Comparison of ENCODE assay signal across 8 mouse cellular contexts in the genomic region with DNA sequence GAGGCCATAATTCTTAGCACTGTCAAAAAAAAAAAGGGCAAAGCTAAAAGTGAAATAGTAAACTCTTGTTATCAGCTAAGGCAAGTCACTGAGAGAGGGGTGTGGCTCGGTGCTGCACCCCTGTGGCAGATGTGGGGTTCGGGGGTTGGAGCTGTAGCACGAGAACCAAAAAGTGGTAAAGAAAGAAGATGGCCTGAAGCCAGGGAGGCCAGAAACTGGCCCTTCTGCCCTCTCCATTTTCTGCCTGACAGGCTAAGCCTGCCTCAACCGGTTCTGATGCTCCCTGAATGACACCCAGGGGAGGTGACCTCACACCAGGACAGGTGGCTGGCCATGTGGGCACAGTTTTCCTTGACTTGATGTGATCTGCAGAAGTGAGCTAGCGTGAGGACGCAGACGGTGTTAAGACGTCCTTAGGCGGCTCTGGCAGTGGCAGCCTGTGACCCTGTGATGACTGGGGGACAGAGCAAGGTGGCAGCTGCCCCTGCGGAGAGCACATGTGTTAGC. TPM values are rescaled to one million over a fixed set of nuclear protein-coding genes. Genes with fewer than 3 reads are reported as not detected.
DNase-seq lines count a peak whose midpoint lies in the region; ATAC-seq and TF ChIP-seq lines count a peak whose summit lies in the region.

No protein-coding gene starts in this region.

- peaks cover 23% of the 10 kb centered on the region for H3K36me3 ChIP-seq in heart, embryonic 13.5 days
- peaks cover 23% of the 10 kb centered on the region for H3K36me3 ChIP-seq in liver, embryonic 14.5 days (replicated peaks; ENCODE audit: control insufficient read depth, insufficient read depth, low read depth)
- 0 out of 2 replicates have a peak, but pooled peaks cover 1% of the 10 kb centered on the region for H3K36me3 ChIP-seq in stomach, embryonic 16.5 days (ENCODE audit: control insufficient read depth, insufficient read depth, low read length)

- peak overlapping the region; percentile 72 for H3K27ac ChIP-seq in heart, embryonic 13.5 days (replicated peaks)
- peak overlapping the region; percentile 98 for H3K27ac ChIP-seq in liver, embryonic 14.5 days
- H3K27ac ChIP-seq in stomach, embryonic 16.5 days (ENCODE audit: low read length): peak overlapping the region; percentile 82

- H3K9ac ChIP-seq in heart, embryonic 13.5 days: no peak overlapping the region
- H3K9ac ChIP-seq in liver, embryonic 14.5 days (replicated peaks): peak overlapping the region; percentile 69
- H3K9ac ChIP-seq in stomach, embryonic 16.5 days (ENCODE audit: low read length): no peak overlapping the region

- no peak overlapping the region for H3K4me2 ChIP-seq in heart, embryonic 13.5 days
- H3K4me2 ChIP-seq in liver, embryonic 14.5 days (ENCODE audit: low read depth): peak overlapping the region; percentile 78
- no peak overlapping the region for H3K4me2 ChIP-seq in stomach, embryonic 16.5 days (ENCODE audit: low read depth, low read length)

- H3K27me3 ChIP-seq in heart, embryonic 13.5 days (replicated peaks): no peaks in the 10 kb centered on the region
- no peaks in the 10 kb centered on the region for H3K27me3 ChIP-seq in liver, embryonic 14.5 days (ENCODE audit: control insufficient read depth, insufficient read depth, low read length)
- no peaks in the 10 kb centered on the region for H3K27me3 ChIP-seq in stomach, embryonic 16.5 days (ENCODE audit: control insufficient read depth, insufficient read depth, low read length)

- peaks cover 49% of the 10 kb centered on the region for H3K4me1 ChIP-seq in heart, embryonic 13.5 days
- H3K4me1 ChIP-seq in liver, embryonic 14.5 days (replicated peaks; ENCODE audit: control insufficient read depth in 2 of 2, insufficient read depth in 2 of 2, low read length in 1 of 2): peaks cover 29 to 34% of the 10 kb centered on the region in 2 experiments
- peaks cover 36% of the 10 kb centered on the region for H3K4me1 ChIP-seq in stomach, embryonic 16.5 days (ENCODE audit: control insufficient read depth, insufficient read depth, low read length)

- no peak for DNase-seq in heart, postnatal 36 days
- peak; percentile 71 for DNase-seq in c-Kit-positive CD71-positive TER-119-negative erythroid progenitor cells, embryonic 14.5 days (ENCODE audit: low read depth)
- peak; percentile 67 for DNase-seq in induced T-regulatory cell, adult 2 months (ENCODE audit: low read depth)
- peak in 2 of 3 experiments; percentile 70 to 71 for DNase-seq in liver, embryonic 14.5 days (ENCODE audit: low read depth in 3 of 3, low spot score in 3 of 3)
- DNase-seq in right cerebral cortex, postnatal 36 days (ENCODE audit: low spot score in 2 of 2): no peak

- H3K4me3 ChIP-seq in heart, embryonic 13.5 days: no peak overlapping the region
- peak overlapping the region in 1 of 2 experiments; percentile 39; a peak in 3 of 4 replicates for H3K4me3 ChIP-seq in liver, embryonic 14.5 days (ENCODE audit: insufficient read depth in 1 of 2, low read depth in 2 of 2, low read length in 2 of 2)
- H3K4me3 ChIP-seq in stomach, embryonic 16.5 days (replicated peaks; ENCODE audit: low read length): no peak overlapping the region

- peak; percentile 49; the same call in 1 of the 2 replicates for TF ChIP-seq EP300 in liver, embryonic 14.5 days (IDR thresholded peaks at IDR 0.05; ENCODE audit: low read depth)

- TF ChIP-seq CTCF in liver, embryonic 14.5 days (IDR thresholded peaks at IDR 0.05; ENCODE audit: low read depth): peak; percentile 81

- ATAC-seq in heart, embryonic 13.5 days (ENCODE audit: extremely low read depth, insufficient number of reproducible peaks, low FRiP score, low TSS enrichment): no peak
- peak; percentile 78 for ATAC-seq in liver, embryonic 14.5 days (ENCODE audit: insufficient read depth)
- 0 out of 2 replicates have a peak, but pooled peaks have one; percentile 4 for ATAC-seq in stomach, embryonic 16.5 days (ENCODE audit: insufficient read depth, low FRiP score)
- ATAC-seq in frontal cortex, adult (ENCODE audit: low TSS enrichment): no peak

- H3K9me3 ChIP-seq in heart, embryonic 13.5 days: no peaks in the 10 kb centered on the region
- no peaks in the 10 kb centered on the region for H3K9me3 ChIP-seq in liver, embryonic 14.5 days (ENCODE audit: control insufficient read depth, low read length)
- H3K9me3 ChIP-seq in stomach, embryonic 16.5 days (replicated peaks; ENCODE audit: control insufficient read depth, low read length): no peaks in the 10 kb centered on the region

- intact Hi-C loops in heart, postnatal 36 days (cut with DNase I): no loop called here

- WGBS in heart, embryonic 13.5 days: 59% methylated on average over 10 of the region's 10 CpGs
- WGBS in liver, embryonic 14.5 days (ENCODE audit: insufficient replicate concordance): 21% methylated on average over 10 of the region's 10 CpGs
- WGBS in stomach, embryonic 16.5 days: 49% methylated on average over 10 of the region's 10 CpGs

RNA-seq across cellular contexts. Expression of a gene that starts 10.5 kb away (rescaled TPM):
- 14.9 and 16.1 TPM in 2 replicates for polyA plus RNA-seq in heart, embryonic 13.5 days (2015; fragmentation: Nextera tagmentation; extraction: Ambion mirVana)
- total RNA-seq in heart, postnatal 36 days (2021): 10 to 100 TPM; 32.5 to 36.0 TPM
- polyA plus RNA-seq in liver, embryonic 14.5 days (2012; rRNA removed): 19.3 and 19.8 TPM in 2 replicates
- 17.8 and 18.2 TPM in 2 replicates for polyA plus RNA-seq in liver, embryonic 14.5 days (2014; fragmentation: Nextera tagmentation; extraction: Ambion mirVana)
- 21.5 and 23.8 TPM in 2 replicates for polyA plus RNA-seq in stomach, embryonic 16.5 days (2015; fragmentation: Nextera tagmentation; extraction: Ambion mirVana)

RNA-seq across cellular contexts. Expression of a gene that starts 10.8 kb away (rescaled TPM):
- polyA plus RNA-seq in heart, embryonic 13.5 days (2015; fragmentation: Nextera tagmentation; extraction: Ambion mirVana): 0.27 and 0.44 TPM in 2 replicates
- not detected for total RNA-seq in heart, postnatal 36 days (2021)
- polyA plus RNA-seq in liver, embryonic 14.5 days (2012; rRNA removed): 0.91 and 2.0 TPM in 2 replicates
- 1.0 and 1.4 TPM in 2 replicates for polyA plus RNA-seq in liver, embryonic 14.5 days (2014; fragmentation: Nextera tagmentation; extraction: Ambion mirVana)
- polyA plus RNA-seq in stomach, embryonic 16.5 days (2015; fragmentation: Nextera tagmentation; extraction: Ambion mirVana): 0.34 and 0.67 TPM in 2 replicates

RNA-seq across cellular contexts. Expression of a gene that starts 34.4 kb away (rescaled TPM):
- polyA plus RNA-seq in heart, embryonic 13.5 days (2015; fragmentation: Nextera tagmentation; extraction: Ambion mirVana): 9.6 and 10.4 TPM in 2 replicates
- total RNA-seq in heart, postnatal 36 days (2021): 10 to 100 TPM; 15.0 to 17.1 TPM
- 5.2 and 5.9 TPM in 2 replicates for polyA plus RNA-seq in liver, embryonic 14.5 days (2012; rRNA removed)
- polyA plus RNA-seq in liver, embryonic 14.5 days (2014; fragmentation: Nextera tagmentation; extraction: Ambion mirVana): 2.1 and 2.8 TPM in 2 replicates
- 13.4 and 13.5 TPM in 2 replicates for polyA plus RNA-seq in stomach, embryonic 16.5 days (2015; fragmentation: Nextera tagmentation; extraction: Ambion mirVana)

RNA-seq across cellular contexts. Expression of a gene that starts 34.6 kb away (rescaled TPM):
- polyA plus RNA-seq in heart, embryonic 13.5 days (2015; fragmentation: Nextera tagmentation; extraction: Ambion mirVana): 29.6 and 29.7 TPM in 2 replicates
- 10 to 100 TPM; 22.2 to 24.3 TPM for total RNA-seq in heart, postnatal 36 days (2021)
- 9.9 and 12.4 TPM in 2 replicates for polyA plus RNA-seq in liver, embryonic 14.5 days (2012; rRNA removed)
- 9.9 and 10.1 TPM in 2 replicates for polyA plus RNA-seq in liver, embryonic 14.5 days (2014; fragmentation: Nextera tagmentation; extraction: Ambion mirVana)
- polyA plus RNA-seq in stomach, embryonic 16.5 days (2015; fragmentation: Nextera tagmentation; extraction: Ambion mirVana): 41.9 and 45.6 TPM in 2 replicates

RNA-seq across cellular contexts. Expression of a gene that starts 56.0 kb away (rescaled TPM):
- not detected in 2 replicates for polyA plus RNA-seq in heart, embryonic 13.5 days (2015; fragmentation: Nextera tagmentation; extraction: Ambion mirVana)
- total RNA-seq in heart, postnatal 36 days (2021): not detected
- not detected in 2 replicates for polyA plus RNA-seq in liver, embryonic 14.5 days (2012; rRNA removed)
- polyA plus RNA-seq in liver, embryonic 14.5 days (2014; fragmentation: Nextera tagmentation; extraction: Ambion mirVana): not detected in 2 replicates
- polyA plus RNA-seq in stomach, embryonic 16.5 days (2015; fragmentation: Nextera tagmentation; extraction: Ambion mirVana): not detected in 2 replicates

Comparison
In these comparisons a context has a peak if more than half of its experiments do, and no peak if none do; other contexts are left out.
1. ATAC-seq: peak in liver, embryonic 14.5 days (single experiment) and stomach, embryonic 16.5 days (single experiment); none in heart, embryonic 13.5 days (single experiment) and frontal cortex, adult (single experiment).
2. DNase-seq: peak in c-Kit-positive CD71-positive TER-119-negative erythroid progenitor cells, embryonic 14.5 days (single experiment), induced T-regulatory cell, adult 2 months (single experiment) and liver, embryonic 14.5 days (2 of 3); none in heart, postnatal 36 days (0 of 2) and right cerebral cortex, postnatal 36 days (0 of 2).
3. Peak in every context shown above with its lines, with median percentiles within 50 percentile points of each other: H3K27ac ChIP-seq.